ENCODE assay signal across 28 mouse cellular contexts in the genomic region with DNA sequence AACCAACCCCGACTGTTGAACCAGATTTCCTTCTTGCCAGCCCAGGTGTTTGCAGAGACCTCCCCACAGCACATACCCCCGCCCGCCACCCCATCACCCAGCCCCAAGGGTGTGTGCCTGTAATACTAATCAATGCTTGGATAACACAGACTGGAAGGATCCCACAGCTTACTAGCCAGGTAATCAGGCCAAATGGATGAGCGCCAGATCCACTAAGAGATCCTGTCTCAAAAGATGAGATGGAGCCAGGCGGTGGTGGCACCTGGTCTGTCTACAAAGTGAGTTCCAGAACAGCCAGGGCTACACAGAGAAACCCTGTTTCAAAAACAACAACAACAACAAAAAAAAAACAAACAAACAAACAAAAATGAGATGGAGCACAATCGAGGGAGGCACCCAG. TPM values are rescaled to one million over a fixed set of nuclear protein-coding genes. Genes with fewer than 3 reads are reported as not detected.
"Had no signal": no experiment of that assay in that cellular context is flagged by ENCODE, and none has a peak within 500 bp of the region (broad histone marks: within the 10 kb centered on the region; RNA-seq: fewer than 3 reads in every experiment).

No protein-coding gene starts in this region.

- H3K9ac ChIP-seq: heart, embryonic 13.5 days; heart, embryonic 15.5 days; hindbrain, embryonic 13.5 days; hindbrain, embryonic 15.5 days; limb, embryonic 13.5 days; limb, embryonic 15.5 days; liver, embryonic 12.5 days; liver, embryonic 14.5 days had no signal

- H3K4me2 ChIP-seq: heart, embryonic 11.5 days; heart, embryonic 13.5 days; heart, embryonic 15.5 days; hindbrain, embryonic 13.5 days; hindbrain, embryonic 15.5 days; limb, embryonic 13.5 days; limb, embryonic 15.5 days; liver, embryonic 12.5 days had no signal

- H3K4me1 ChIP-seq: hindbrain, embryonic 13.5 days; hindbrain, embryonic 15.5 days; limb, embryonic 13.5 days; limb, embryonic 15.5 days; liver, embryonic 12.5 days had no signal

- H3K27me3 ChIP-seq: heart, embryonic 13.5 days; heart, embryonic 15.5 days; hindbrain, embryonic 13.5 days; hindbrain, embryonic 15.5 days; limb, embryonic 13.5 days; limb, embryonic 15.5 days; liver, embryonic 12.5 days had no signal

- ATAC-seq: hindbrain, postnatal 0 days; intestine, postnatal 0 days; liver, embryonic 12.5 days had no signal

- H3K4me3 ChIP-seq: heart, adult 2 months; heart, embryonic 13.5 days; heart, embryonic 15.5 days; hindbrain, embryonic 13.5 days; hindbrain, embryonic 15.5 days; layer of hippocampus, adult 2 months; left cerebral cortex, adult 2 months; limb, embryonic 13.5 days; limb, embryonic 15.5 days; liver, embryonic 12.5 days had no signal

- DNase-seq: gastrocnemius, postnatal 14 days; gastrocnemius, postnatal 36 days; heart, adult 11 months; heart, adult 2 months; heart, postnatal 14 days; heart, postnatal 36 days; kidney, adult 18-20 months; kidney, adult 8-10 months; kidney, postnatal 10 days; kidney, postnatal 25 days; kidney, postnatal 4 days; left cerebral cortex, postnatal 4 days; lung, adult 18-20 months had no signal

- H3K36me3 ChIP-seq: heart, embryonic 13.5 days; heart, embryonic 15.5 days; hindbrain, embryonic 13.5 days; hindbrain, embryonic 15.5 days; limb, embryonic 13.5 days; limb, embryonic 15.5 days; liver, embryonic 12.5 days had no signal

- H3K9me3 ChIP-seq: heart, embryonic 13.5 days; heart, embryonic 15.5 days; hindbrain, embryonic 13.5 days; hindbrain, embryonic 15.5 days; limb, embryonic 13.5 days; limb, embryonic 15.5 days; liver, embryonic 12.5 days had no signal

- H3K27ac ChIP-seq: heart, adult 2 months; heart, embryonic 13.5 days; heart, embryonic 15.5 days; hindbrain, embryonic 13.5 days; hindbrain, embryonic 15.5 days; hindbrain, postnatal 0 days; layer of hippocampus, adult 2 months; left cerebral cortex, adult 2 months; limb, embryonic 13.5 days; limb, embryonic 15.5 days; liver, embryonic 12.5 days; liver, embryonic 14.5 days had no signal

RNA-seq across cellular contexts. Expression of a gene that starts 38.5 kb away (rescaled TPM):
- total RNA-seq: hematopoietic stem cell, adult 5-6 weeks had no signal
- polyA plus RNA-seq: limb, embryonic 11.5 days; liver, embryonic 12.5 days; liver, embryonic 14.5 days had no signal
